Mouse (Mus musculus) cerebellum, adult 9-11 months (tissue): ENCODE results near the gene Coq5.

Experiments
- DNase-seq: peaks from one replicate; pipeline ENCODE4 v3.0.0; 2022

Gene Coq5

DNA sequence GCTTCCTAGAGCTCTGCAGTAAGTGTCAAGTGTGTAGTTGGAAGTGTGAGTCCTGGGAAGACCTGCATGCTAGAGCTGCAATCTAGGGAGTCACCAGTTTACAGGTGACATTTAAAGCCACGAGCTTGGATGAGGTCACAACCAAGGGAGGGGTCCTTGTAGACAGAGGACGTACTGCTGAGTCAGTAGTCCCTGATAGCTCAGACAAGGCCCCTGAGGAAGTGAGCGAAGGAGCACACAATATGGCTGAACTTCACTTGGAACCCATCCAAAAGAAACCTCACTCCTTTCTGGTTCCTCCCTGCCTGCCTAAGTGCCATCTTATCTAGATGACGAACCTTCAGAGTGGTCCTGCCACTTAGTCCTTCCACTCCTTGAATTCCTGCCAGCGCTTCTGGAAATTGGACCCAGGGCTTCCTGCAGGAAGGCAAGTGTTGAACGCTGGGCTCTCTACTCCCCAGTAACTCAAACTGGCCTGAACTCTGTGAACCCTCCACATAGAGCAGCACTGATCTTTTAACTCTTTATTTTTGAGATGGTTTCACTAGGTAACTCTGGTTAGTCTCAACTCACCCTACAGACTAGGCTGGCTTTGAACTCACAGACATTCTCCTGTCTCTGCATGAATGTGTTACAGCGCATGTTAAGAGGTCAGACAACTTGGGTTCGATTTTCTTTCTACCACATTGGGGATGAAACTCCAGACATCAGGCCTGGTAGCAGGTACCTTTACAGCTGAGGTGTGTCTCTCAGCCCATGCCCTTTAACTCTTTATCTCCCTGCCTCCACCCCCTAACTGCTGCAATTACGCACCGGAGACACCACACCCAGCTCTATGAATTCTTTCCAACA lies 33.6 kb downstream of the Coq5 start:
- no peak for DNase-seq

DNA sequence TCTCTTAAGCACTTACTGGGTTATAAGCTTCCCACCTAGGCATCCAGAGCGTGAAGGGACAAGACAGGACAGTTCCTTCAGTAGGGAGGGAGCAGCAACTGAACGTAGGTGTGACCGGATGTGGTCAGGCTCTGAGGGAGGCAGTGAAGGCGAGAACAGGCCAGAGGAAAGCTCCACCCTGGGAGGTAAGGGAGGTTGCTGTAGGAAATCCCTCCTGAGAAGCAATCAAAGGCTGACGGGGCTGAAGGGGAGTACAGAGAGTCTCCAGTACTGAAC lies 34.1 kb downstream of the Coq5 start:
- DNase-seq, result no peak

DNA sequence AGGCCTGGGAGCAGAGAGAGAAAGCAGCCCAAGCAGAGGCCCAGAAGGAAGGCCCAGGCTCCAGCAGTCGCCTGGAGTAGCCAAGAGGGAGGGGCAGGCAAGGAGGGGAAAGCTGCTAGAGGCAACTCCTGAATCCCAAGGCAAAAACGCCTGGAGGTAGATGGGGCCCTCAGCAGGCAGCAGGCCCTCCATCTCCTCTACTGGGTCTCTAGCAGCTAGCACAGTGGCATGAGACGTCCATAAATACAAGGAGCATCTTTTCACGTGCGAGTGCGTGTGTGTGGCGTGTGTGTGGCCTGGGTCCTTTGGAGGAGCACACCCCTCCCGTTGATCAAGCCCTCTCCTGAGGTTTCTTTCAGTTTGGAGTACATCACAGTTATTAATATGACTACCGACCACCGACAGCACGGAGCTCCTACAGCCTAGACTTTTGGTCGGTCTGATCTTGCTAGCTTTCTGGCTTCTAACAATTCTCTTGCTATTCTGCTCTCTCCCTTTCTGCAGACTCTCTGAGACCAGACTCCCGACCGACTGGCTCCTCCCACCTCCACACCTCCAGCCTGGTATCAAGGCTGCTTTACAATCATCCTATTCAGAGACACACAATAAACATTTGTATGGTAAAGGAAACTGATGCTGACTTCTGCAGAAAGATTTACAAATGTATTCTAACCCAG lies 37.6 kb downstream of the Coq5 start:
- no peak for DNase-seq

- no peak for DNase-seq
Observed at GRCm38 (mm10) chr5:115317645-115318328, 38.3 kb downstream of the Coq5 start.

DNA sequence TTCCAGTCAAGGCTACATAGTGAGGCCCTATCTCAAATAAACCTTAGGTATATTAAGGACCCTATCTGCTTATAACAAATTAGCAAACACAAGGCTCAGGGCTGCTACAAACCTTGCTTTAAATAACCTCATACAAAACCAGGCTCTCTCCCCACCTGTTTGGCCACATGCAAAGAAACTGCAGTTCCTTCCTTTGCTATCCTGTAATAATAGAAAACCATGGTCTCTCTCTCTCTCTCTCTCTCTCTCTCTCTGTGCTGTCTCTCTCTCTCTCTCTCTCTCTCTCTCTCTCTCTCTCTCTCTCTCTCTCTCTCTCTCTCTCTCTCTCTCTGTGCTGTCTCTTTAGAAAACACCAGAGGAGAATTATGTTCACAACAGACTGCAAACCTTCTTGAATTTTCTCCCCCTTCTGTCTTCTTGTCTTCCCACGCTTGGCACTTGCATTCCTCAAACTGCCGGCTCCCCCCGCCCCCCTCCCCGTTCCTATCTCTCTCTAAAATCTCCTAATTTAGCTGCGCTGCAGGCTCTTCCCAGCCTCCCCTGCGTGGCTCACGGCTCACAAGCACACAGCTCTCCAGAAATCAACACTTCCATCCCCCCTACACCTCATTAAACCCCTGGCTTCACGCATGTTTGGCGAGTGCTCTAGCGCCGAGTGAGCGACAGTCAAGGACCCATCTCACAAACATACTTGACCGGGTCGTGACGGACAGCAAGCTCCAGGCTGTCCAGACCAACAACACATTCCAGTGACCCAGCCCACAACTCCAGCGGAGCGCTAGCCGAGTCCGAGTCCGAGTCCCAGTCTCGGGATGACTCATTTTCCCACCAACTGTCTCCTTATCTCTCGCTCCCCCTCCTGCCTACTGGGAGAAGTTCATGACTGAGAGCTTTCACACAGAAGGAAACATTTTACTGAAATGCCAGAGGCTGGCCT lies 39.8 kb downstream of the Coq5 start:
- DNase-seq, result peak; percentile 81

GRCm38 (mm10) chr5:115326256-115326831 lies 46.9 kb downstream of the Coq5 start:
- DNase-seq, result no peak

DNA sequence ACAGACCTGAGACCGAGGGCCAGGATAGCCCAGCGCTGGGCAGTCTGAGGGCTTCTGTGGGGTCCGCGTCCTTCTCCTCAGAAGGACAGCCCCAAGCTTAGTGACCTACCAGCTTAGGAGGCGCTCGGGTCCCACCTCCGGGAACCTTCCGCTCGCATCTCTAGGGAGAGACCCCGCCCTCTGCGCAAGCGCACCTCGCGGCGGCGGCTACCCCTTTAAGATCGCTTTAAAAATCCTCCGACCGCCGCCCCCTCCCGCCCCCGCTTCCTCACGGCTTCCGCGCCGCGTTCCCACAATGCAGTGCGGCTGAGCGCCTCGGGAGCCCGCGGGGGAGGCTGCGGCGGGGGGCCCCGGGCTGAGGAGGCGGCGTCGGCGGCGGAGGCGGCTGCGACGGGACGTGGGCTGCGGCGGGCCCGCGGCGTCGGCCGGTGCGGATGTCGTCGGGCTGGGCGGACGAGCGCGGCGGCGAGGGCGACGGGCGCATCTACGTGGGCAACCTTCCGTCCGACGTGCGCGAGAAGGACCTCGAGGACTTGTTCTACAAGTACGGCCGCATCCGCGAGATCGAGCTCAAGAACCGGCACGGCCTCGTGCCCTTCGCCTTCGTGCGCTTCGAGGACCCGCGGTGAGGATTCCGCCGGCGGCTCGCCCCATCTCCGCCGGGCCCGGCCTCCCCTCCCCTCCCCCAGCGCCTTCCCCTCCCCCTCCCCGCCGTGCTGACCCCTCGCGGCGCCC lies 47.6 kb downstream of the Coq5 start, which contains the start of gene Srsf9:
Srsf9 (plus strand) TSS at position 303 of the 735 bp plus-strand sequence.
- DNase-seq, result peak; percentile 96

- peak; percentile 73 for DNase-seq
Observed at GRCm38 (mm10) chr5:115327610-115328548, 48.4 kb downstream of the Coq5 start.

DNA sequence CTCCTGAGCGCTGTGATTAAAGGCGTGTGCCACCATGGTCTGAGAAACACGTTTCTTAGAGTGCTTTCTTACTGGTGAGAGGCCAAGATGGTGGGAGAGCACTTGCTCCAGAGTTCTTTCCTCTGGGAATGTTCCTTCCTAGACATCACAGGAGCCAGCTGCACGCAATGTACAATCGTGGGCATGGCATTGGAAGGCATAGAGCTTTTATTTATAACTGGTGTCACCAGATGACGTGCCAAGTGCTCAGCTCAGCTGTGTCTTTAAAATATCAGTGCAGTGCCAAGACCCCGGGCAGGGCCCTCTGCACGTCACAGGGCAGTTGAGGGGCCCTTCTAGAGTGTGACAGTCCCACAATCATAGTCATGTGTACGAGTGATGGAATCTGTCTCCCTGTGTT lies 51.5 kb downstream of the Coq5 start:
- no peak for DNase-seq

- no peak for DNase-seq
Observed at GRCm38 (mm10) chr5:115333626-115334025, 54.2 kb downstream of the Coq5 start.

DNA sequence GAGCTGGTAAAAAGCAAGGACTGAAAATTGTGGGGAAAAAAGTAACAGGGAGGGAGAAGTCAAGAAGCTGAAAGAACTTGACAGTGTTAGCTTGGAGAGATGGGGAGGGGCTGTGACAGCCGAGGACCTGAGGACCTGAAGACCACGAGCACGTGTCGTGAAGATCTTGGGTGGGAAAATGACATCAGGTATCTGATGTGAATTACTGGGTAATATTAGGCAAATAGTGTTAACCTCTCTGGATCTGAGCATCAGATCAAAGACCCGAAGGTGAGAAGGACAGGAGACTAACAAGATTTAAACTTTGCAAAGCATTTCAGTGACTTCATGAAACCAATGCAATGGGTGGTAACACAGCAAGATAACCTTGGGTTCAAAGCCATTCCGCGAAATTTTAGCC lies 60.5 kb downstream of the Coq5 start:
- no peak for DNase-seq

DNA sequence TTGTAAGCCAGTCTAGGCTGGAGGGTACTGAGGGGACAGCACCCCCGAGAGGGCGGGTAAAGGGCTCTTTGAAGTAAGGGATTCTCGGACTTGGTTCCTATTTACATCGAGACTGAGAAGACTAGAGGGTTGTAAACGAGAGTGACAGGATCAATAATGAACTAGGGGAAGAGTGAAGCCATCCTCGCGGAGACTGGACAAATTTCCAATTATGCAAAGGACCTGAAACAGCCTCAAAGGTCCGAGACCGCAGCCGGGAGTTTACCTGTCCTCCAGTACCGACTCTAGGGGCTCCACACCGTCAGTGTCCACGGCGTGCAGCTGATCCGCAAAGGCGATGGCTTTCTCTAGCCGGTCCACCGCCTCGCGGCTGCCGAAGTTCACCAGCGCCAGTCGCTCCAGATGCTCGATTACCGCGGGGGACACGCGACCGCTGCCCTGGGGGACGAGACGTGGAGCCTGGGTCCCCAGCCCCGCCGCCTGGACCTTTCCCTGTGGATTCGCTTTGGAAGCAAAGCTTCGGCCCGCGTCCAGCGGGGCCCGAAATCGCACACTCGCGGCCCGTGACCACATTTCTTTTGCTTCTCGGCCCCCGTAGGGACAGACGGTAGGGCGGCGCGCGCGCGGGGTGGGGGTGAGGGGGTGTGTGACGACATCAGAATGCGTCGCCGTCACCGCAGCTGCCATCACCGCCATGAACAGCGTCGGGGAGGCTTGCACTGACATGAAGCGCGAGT lies 61.3 kb downstream of the Coq5 start, which contains the start of the genes Gatc and Triap1:
Gatc (minus strand) TSS at position 602 of the 737 bp plus-strand sequence.
Triap1 (plus strand) TSS at position 649 of the 737 bp plus-strand sequence.
- DNase-seq, result peak; percentile 88

GRCm38 (mm10) chr5:115341314-115342165 lies 62.1 kb downstream of the Coq5 start:
- DNase-seq, result no peak
